Mouse (Mus musculus) ES-Bruce4 (cell line): Measurements from ENCODE around the gene Bcdin3d. TPM values are rescaled to one million over a fixed set of nuclear protein-coding genes. Genes with fewer than 3 reads are reported as not detected.

Source experiments
- H3K27ac ChIP-seq: 2 replicates; pipeline ENCODE4 v1.5.1; 2012; ENCODE audit warnings: low read length, inconsistent platforms; ENCODE audit not compliant: insufficient read depth
- H3K27me3 ChIP-seq: 2 replicates; pipeline ENCODE4 v1.6.1; 2012; ENCODE audit warnings: mild to moderate bottlenecking, low read length, inconsistent platforms; ENCODE audit not compliant: control insufficient read depth, poor library complexity, insufficient read depth, severe bottlenecking
- H3K36me3 ChIP-seq: 2 replicates; pipeline ENCODE4 v1.6.1; 2012; ENCODE audit warnings: inconsistent platforms, mild to moderate bottlenecking, low read length, moderate library complexity; ENCODE audit not compliant: control insufficient read depth, poor library complexity, insufficient read depth, severe bottlenecking
- H3K4me1 ChIP-seq: one replicate; pipeline ENCODE4 v1.8.1; 2011; ENCODE audit warnings: low read length; ENCODE audit not compliant: control insufficient read depth, insufficient read depth
- H3K4me3 ChIP-seq: 2 replicates; pipeline ENCODE4 v1.5.1; 2011; ENCODE audit warnings: low read depth, mild to moderate bottlenecking, low read length
- H3K9ac ChIP-seq: 2 replicates; pipeline ENCODE4 v1.6.1; 2012; ENCODE audit warnings: low read depth, mild to moderate bottlenecking, inconsistent platforms; ENCODE audit not compliant: poor library complexity, severe bottlenecking
- H3K9me3 ChIP-seq: replicated peaks from 2 replicates; pipeline ENCODE4 v1.6.1; 2012; ENCODE audit warnings: mild to moderate bottlenecking, low read length, inconsistent platforms; ENCODE audit not compliant: control insufficient read depth, poor library complexity, insufficient read depth, severe bottlenecking
- CTCF ChIP-seq: IDR thresholded peaks from one replicate; pipeline ENCODE4 v1.8.1; 2011; ENCODE audit warnings: low read depth, low read length
- EP300 ChIP-seq: IDR thresholded peaks from 2 replicates; pipeline ENCODE4 v1.6.1; 2011; ENCODE audit warnings: low read depth, low read length; ENCODE audit not compliant: insufficient read depth
- POLR2A ChIP-seq: IDR thresholded peaks from one replicate; pipeline ENCODE4 v1.8.1; 2011; ENCODE audit warnings: low read length; ENCODE audit not compliant: insufficient read depth
- polyA plus RNA-seq: library from polyadenylated mRNA; stranded (reverse); fragments of >200 nt; gene quantifications from 2 replicates; pipeline ENCODE4 v1.2.4, GENCODE M21; 2011; ENCODE audit warnings: low read depth; ENCODE audit not compliant: missing spikeins, insufficient read depth, insufficient read length

Gene Bcdin3d
- polyA plus RNA-seq, 1 experiment = 10.7 TPM

GRCm38 (mm10) chr15:99430394-99430793 is 44.1 kb downstream of the Bcdin3d start:
- no peak overlapping the region for H3K9ac ChIP-seq
- H3K27me3 ChIP-seq = no peaks in the 10 kb centered on the region
- no peak overlapping the region for H3K4me3 ChIP-seq
- H3K36me3 ChIP-seq = no peaks in the 10 kb centered on the region; the same call in 1 of the 2 replicates
- no peak for TF ChIP-seq POLR2A
- no peak for TF ChIP-seq CTCF
- no peak for TF ChIP-seq EP300
- no peaks in the 10 kb centered on the region for H3K4me1 ChIP-seq
- no peak overlapping the region for H3K27ac ChIP-seq
- H3K9me3 ChIP-seq = no peaks in the 10 kb centered on the region

GRCm38 (mm10) chr15:99423884-99424283 is 50.6 kb downstream of the Bcdin3d start:
- Histone ChIP-seq H3K36me3 (no peaks in the 10 kb centered on the region; the same call in 1 of the 2 replicates), H3K4me3 (no peak overlapping the region), H3K27ac (no peak overlapping the region), H3K27me3 (no peaks in the 10 kb centered on the region), H3K4me1 (no peaks in the 10 kb centered on the region), H3K9ac (no peak overlapping the region), H3K9me3 (no peaks in the 10 kb centered on the region)
- TF ChIP-seq EP300 (no peak), POLR2A (no peak), CTCF (no peak)

- no peak for TF ChIP-seq EP300
- TF ChIP-seq POLR2A = no peak
- no peak for TF ChIP-seq CTCF
- no peaks in the 10 kb centered on the region for H3K36me3 ChIP-seq
- H3K27me3 ChIP-seq = no peaks in the 10 kb centered on the region
- H3K9ac ChIP-seq = no peak overlapping the region
- no peak overlapping the region for H3K27ac ChIP-seq
- H3K9me3 ChIP-seq = no peaks in the 10 kb centered on the region
- H3K4me1 ChIP-seq = no peaks in the 10 kb centered on the region
- H3K4me3 ChIP-seq = no peak overlapping the region
Observed at GRCm38 (mm10) chr15:99423131-99423530, 51.4 kb downstream of the Bcdin3d start.

GRCm38 (mm10) chr15:99422551-99422950 is 52.0 kb downstream of the Bcdin3d start:
- no peak overlapping the region for H3K9ac ChIP-seq
- no peaks in the 10 kb centered on the region for H3K36me3 ChIP-seq
- TF ChIP-seq POLR2A (no peak), EP300 (no peak), CTCF (peak; percentile 26)
- H3K9me3 ChIP-seq = no peaks in the 10 kb centered on the region
- no peaks in the 10 kb centered on the region for H3K4me1 ChIP-seq
- H3K4me3 ChIP-seq = peak overlapping the region; percentile 8; the same call in 1 of the 2 replicates
- no peak overlapping the region for H3K27ac ChIP-seq
- H3K27me3 ChIP-seq = no peaks in the 10 kb centered on the region

- TF ChIP-seq CTCF (no peak), EP300 (no peak), POLR2A (no peak)
- peak overlapping the region; percentile 63 for H3K27ac ChIP-seq
- H3K4me3 ChIP-seq = no peak overlapping the region
- H3K9me3 ChIP-seq = no peaks in the 10 kb centered on the region
- H3K36me3 ChIP-seq = no peaks in the 10 kb centered on the region
- no peaks in the 10 kb centered on the region for H3K4me1 ChIP-seq
- H3K27me3 ChIP-seq = no peaks in the 10 kb centered on the region
- H3K9ac ChIP-seq = no peak overlapping the region
Observed at GRCm38 (mm10) chr15:99421676-99422075, 52.9 kb downstream of the Bcdin3d start.

- Histone ChIP-seq H3K27ac (peak overlapping the region; percentile 95), H3K36me3 (no peaks in the 10 kb centered on the region), H3K27me3 (no peaks in the 10 kb centered on the region), H3K9ac (peak overlapping the region; percentile 36), H3K9me3 (no peaks in the 10 kb centered on the region), H3K4me3 (peak overlapping the region; percentile 53), H3K4me1 (no peaks in the 10 kb centered on the region)
- TF ChIP-seq CTCF (no peak), POLR2A (peak; percentile 30)
Observed at GRCm38 (mm10) chr15:99421152-99421551, 53.4 kb downstream of the Bcdin3d start.
